Mouse (Mus musculus) frontal cortex, postnatal 25 days (tissue): ENCODE data around the gene Spata25.
"Not testable (repeated sequence)": the region's sequence is repeated elsewhere in the genome, so short reads cannot be mapped to it uniquely, and the experiment has no call there.

ENCODE experiments used
- DNase-seq, 2 experiments: peaks; one replicate each; pipeline ENCODE4 v3.0.0; 2022; ENCODE audit warnings: low spot score in 2 of 2

Gene Spata25

GRCm38 (mm10) chr2:164828437-164828836 is at the start of gene Spata25:
Gene Spata25 (minus strand): TSS chr2:164828537.
- no peak for DNase-seq

GRCm38 (mm10) chr2:164877376-164878215 is 49.3 kb upstream of the Spata25 start:
- DNase-seq: not testable (repeated sequence)

GRCm38 (mm10) chr2:164875648-164876047 is 47.3 kb upstream of the Spata25 start:
- not testable (repeated sequence) for DNase-seq

- DNase-seq: no peak
Measured at GRCm38 (mm10) chr2:164874239-164874769, 46.0 kb upstream of the Spata25 start.

GRCm38 (mm10) chr2:164873621-164874020 is 45.3 kb upstream of the Spata25 start:
- no peak for DNase-seq

- no peak for DNase-seq
Measured at GRCm38 (mm10) chr2:164871602-164872303, 43.4 kb upstream of the Spata25 start.

GRCm38 (mm10) chr2:164868491-164868890 is 40.2 kb upstream of the Spata25 start:
- no peak for DNase-seq

GRCm38 (mm10) chr2:164867566-164867965 is 39.2 kb upstream of the Spata25 start:
- no peak for DNase-seq

- no peak for DNase-seq
Measured at GRCm38 (mm10) chr2:164866741-164867551, 38.6 kb upstream of the Spata25 start.

GRCm38 (mm10) chr2:164864593-164864992 is 36.3 kb upstream of the Spata25 start:
- no peak for DNase-seq

GRCm38 (mm10) chr2:164863411-164863810 is 35.1 kb upstream of the Spata25 start:
- DNase-seq: not testable (repeated sequence)

GRCm38 (mm10) chr2:164862179-164862861 is 34.0 kb upstream of the Spata25 start:
- DNase-seq: no peak

- DNase-seq: no peak
Measured at GRCm38 (mm10) chr2:164861094-164861493, 32.8 kb upstream of the Spata25 start.

GRCm38 (mm10) chr2:164859640-164860432 is 31.5 kb upstream of the Spata25 start:
- no peak for DNase-seq

- DNase-seq: no peak
Measured at GRCm38 (mm10) chr2:164859155-164859554, 30.8 kb upstream of the Spata25 start.

GRCm38 (mm10) chr2:164857842-164858553 is 29.7 kb upstream of the Spata25 start:
- no peak for DNase-seq

- DNase-seq: no peak
Measured at GRCm38 (mm10) chr2:164857101-164857821, 28.9 kb upstream of the Spata25 start, which contains the start of gene Pltp. Gene Pltp (minus strand): TSS chr2:164857711.

GRCm38 (mm10) chr2:164856309-164857100 is 28.2 kb upstream of the Spata25 start:
- DNase-seq: no peak
